Mouse (Mus musculus): ENCODE results near the gene Bcl2.

GRCm38 (mm10) chr1:106584824-106585223 is 129.2 kb downstream of the Bcl2 start:
- no peak for TF ChIP-seq CTCF (IDR thresholded peaks at IDR 0.05; ENCODE audit: low read depth)
- TF ChIP-seq EP300 (optimal IDR thresholded peaks at IDR 0.05), result no peak

Measured in stomach, postnatal 0 days (tissue).